Mouse (Mus musculus) lung, adult 10 weeks (tissue): Measurements from ENCODE around the gene Gm3173. TPM values are rescaled to one million over a fixed set of nuclear protein-coding genes. Genes with fewer than 3 reads are reported as not detected.

Experiments used
- polyA plus RNA-seq: library from polyadenylated mRNA; stranded (reverse); fragments of 350-450 nt; fragmentation: Illumina TruSeq; extraction: RNeasy Lipid Tissue Mini Kit (QIAGEN cat#74804); gene quantifications from one replicate; pipeline ENCODE4 v1.2.3, GENCODE M21; 2014; ENCODE audit warnings: low read depth, low replicate concordance; ENCODE audit not compliant: insufficient read depth

Gm3173 gene
- not detected for polyA plus RNA-seq

GRCm38 (mm10) chr14:4430692-4431091 lies at the start of gene Gm3173:
Gene Gm3173, plus strand, starts transcription at chr14:4430992.

DNA sequence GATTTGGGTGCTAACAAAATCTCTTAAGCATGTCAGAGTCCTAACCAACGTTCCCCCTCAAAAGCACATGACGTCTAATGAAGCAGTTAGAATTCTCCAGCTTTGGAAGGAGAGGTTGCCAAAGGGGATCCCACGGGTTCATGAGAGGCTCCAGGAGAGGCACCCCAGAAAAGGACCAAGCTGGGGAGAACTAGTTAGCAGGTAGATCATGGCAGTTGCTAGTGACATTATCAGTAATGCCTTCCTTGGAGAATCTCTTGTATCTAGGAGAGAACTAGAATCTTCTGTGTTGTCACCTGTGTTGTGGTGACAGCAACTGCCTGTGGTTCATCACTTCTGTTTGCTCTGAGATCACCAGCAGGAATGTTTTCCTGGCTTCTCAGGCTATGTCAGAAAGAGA lies 33.6 kb upstream of the Gm3173 start, which contains the start of gene Gm3159:
Gene Gm3159, plus strand, starts transcription at position 301 of the 400 bp plus-strand sequence.

GRCm38 (mm10) chr14:4414965-4415835 lies 15.6 kb upstream of the Gm3173 start, which contains the start of gene Gm3164:
Gene Gm3164, plus strand, starts transcription at chr14:4415448.

GRCm38 (mm10) chr14:4481445-4481844 lies 50.7 kb downstream of the Gm3173 start, which contains the start of gene Gm3182:
Gene Gm3182, plus strand, starts transcription at chr14:4481745.

GRCm38 (mm10) chr14:4555105-4555504 lies 124.3 kb downstream of the Gm3173 start, which contains the start of gene Gm3047:
Gene Gm3047, plus strand, starts transcription at chr14:4555405.

Other genes with a start within 250 kb of the Gm3173 start
- 0.15 TPM for gene Gm2974, start 248.4 kb upstream of the Gm3173 start, polyA plus RNA-seq
- not detected for gene Gm3138, start 181.4 kb upstream of the Gm3173 start, polyA plus RNA-seq
- not detected for gene Gm3149, start 113.7 kb upstream of the Gm3173 start, polyA plus RNA-seq
- not detected for gene 2610042L04Rik, start 96.2 kb upstream of the Gm3173 start, polyA plus RNA-seq
- not detected for gene Gm3159, start 33.5 kb upstream of the Gm3173 start, polyA plus RNA-seq
- not detected for gene Gm3164, start 15.5 kb upstream of the Gm3173 start, polyA plus RNA-seq
- not detected for gene Gm3182, start 50.8 kb downstream of the Gm3173 start, polyA plus RNA-seq
- gene Gm3047, start 124.4 kb downstream of the Gm3173 start, polyA plus RNA-seq, result not detected
- gene Gm8159, start 201.4 kb downstream of the Gm3173 start, polyA plus RNA-seq, result not detected
- gene Gm3239, start 233.2 kb downstream of the Gm3173 start, polyA plus RNA-seq, result not detected